Mouse (Mus musculus) hindbrain, embryonic 12.5 days (tissue): ENCODE data around the gene Akr1d1. TPM values are rescaled to one million over a fixed set of nuclear protein-coding genes. Genes with fewer than 3 reads are reported as not detected.

Source experiments
- ATAC-seq: fragments of 200-750 bp; cut with Nextera tagmentation; 2 replicates; pipeline ENCODE4 v1.8.0; 2017; ENCODE audit warnings: moderate TSS enrichment; ENCODE audit not compliant: low FRiP score
- H3K27ac ChIP-seq: fragments of 300-500 bp; sonication (generic); 2 replicates; pipeline ENCODE4 v1.5.1; 2016; ENCODE audit warnings: mild to moderate bottlenecking
- H3K27me3 ChIP-seq: fragments of 300-500 bp; sonication (generic); 2 replicates; pipeline ENCODE4 v1.6.1; 2016; ENCODE audit warnings: mild to moderate bottlenecking
- H3K36me3 ChIP-seq: fragments of 300-500 bp; sonication (generic); 2 replicates; pipeline ENCODE4 v1.6.1; 2016; ENCODE audit warnings: mild to moderate bottlenecking
- H3K4me1 ChIP-seq: fragments of 300-500 bp; sonication (generic); 2 replicates; pipeline ENCODE4 v1.6.1; 2016
- H3K4me2 ChIP-seq: fragments of 300-500 bp; sonication (generic); replicated peaks from 2 replicates; pipeline ENCODE4 v1.6.1; 2016; ENCODE audit warnings: mild to moderate bottlenecking
- H3K4me3 ChIP-seq: fragments of 300-500 bp; sonication (generic); 2 replicates; pipeline ENCODE4 v1.5.1; 2016; ENCODE audit warnings: mild to moderate bottlenecking
- H3K9ac ChIP-seq: fragments of 300-500 bp; sonication (generic); 2 replicates; pipeline ENCODE4 v1.6.1; 2016; ENCODE audit warnings: mild to moderate bottlenecking, moderate library complexity
- H3K9me3 ChIP-seq: fragments of 300-500 bp; sonication (generic); replicated peaks from 2 replicates; pipeline ENCODE4 v1.6.1; 2016; ENCODE audit warnings: mild to moderate bottlenecking
- WGBS: fragments of 180-500 bp; shearing (Covaris S2); methylation state at CpG from one replicate; pipeline ENCODE4 v1.1.7; 2016; 5-methylcytosine and 5-hydroxymethylcytosine counted together
- polyA plus RNA-seq: library from polyadenylated mRNA; unstranded; fragments of >200 nt; fragmentation: Nextera tagmentation; extraction: Ambion mirVana; gene quantifications from 2 replicates; pipeline ENCODE4 v1.2.1, GENCODE M21; 2016

The Akr1d1 gene
- polyA plus RNA-seq, 1 experiment from 2014 or later = not detected

- Histone ChIP-seq H3K9ac (no peak overlapping the region), H3K27ac (no peak overlapping the region), H3K9me3 (no peaks in the 10 kb centered on the region), H3K4me3 (no peak overlapping the region), H3K4me2 (no peak overlapping the region), H3K36me3 (no peaks in the 10 kb centered on the region), H3K4me1 (no peaks in the 10 kb centered on the region), H3K27me3 (no peaks in the 10 kb centered on the region)
- ATAC-seq = no peak
- 92% methylated on average over 3 of the region's 3 CpGs for WGBS
Observed at GRCm38 (mm10) chr6:37536831-37537230, 6.9 kb downstream of the Akr1d1 start.

GRCm38 (mm10) chr6:37537801-37538200 lies 7.8 kb downstream of the Akr1d1 start:
- Histone ChIP-seq H3K4me3 (no peak overlapping the region), H3K27me3 (no peaks in the 10 kb centered on the region), H3K4me1 (no peaks in the 10 kb centered on the region), H3K9me3 (no peaks in the 10 kb centered on the region), H3K27ac (no peak overlapping the region), H3K36me3 (no peaks in the 10 kb centered on the region), H3K4me2 (no peak overlapping the region), H3K9ac (no peak overlapping the region)
- no peak for ATAC-seq
- WGBS = 83% methylated on average over 3 of the region's 3 CpGs

GRCm38 (mm10) chr6:37538792-37539191 lies 8.8 kb downstream of the Akr1d1 start:
- no peaks in the 10 kb centered on the region for H3K27me3 ChIP-seq
- ATAC-seq = no peak

GRCm38 (mm10) chr6:37539403-37539802 lies 9.4 kb downstream of the Akr1d1 start:
- 92% methylated on average over 9 of the region's 9 CpGs for WGBS
- Histone ChIP-seq H3K9me3 (no peaks in the 10 kb centered on the region), H3K4me3 (no peak overlapping the region), H3K4me2 (no peak overlapping the region), H3K4me1 (no peaks in the 10 kb centered on the region), H3K27me3 (no peaks in the 10 kb centered on the region), H3K27ac (no peak overlapping the region), H3K36me3 (no peaks in the 10 kb centered on the region), H3K9ac (no peak overlapping the region)
- ATAC-seq = no peak

More at GRCm38 (mm10) chr6:37538792-37539191, 8.8 kb downstream of the Akr1d1 start:
- H3K9ac ChIP-seq = no peak overlapping the region
- 87% methylated on average over 5 of the region's 5 CpGs for WGBS
- no peak overlapping the region for H3K27ac ChIP-seq
- no peak overlapping the region for H3K4me2 ChIP-seq
- H3K9me3 ChIP-seq = no peaks in the 10 kb centered on the region
- H3K36me3 ChIP-seq = no peaks in the 10 kb centered on the region
- H3K4me1 ChIP-seq = no peaks in the 10 kb centered on the region
- no peak overlapping the region for H3K4me3 ChIP-seq

- no peaks in the 10 kb centered on the region for H3K4me1 ChIP-seq
- H3K36me3 ChIP-seq = no peaks in the 10 kb centered on the region
- H3K4me3 ChIP-seq = no peak overlapping the region
- no peak overlapping the region for H3K9ac ChIP-seq
- ATAC-seq = no peak
- H3K9me3 ChIP-seq = no peaks in the 10 kb centered on the region
- WGBS = 69% methylated on average over 3 of the region's 3 CpGs
- no peaks in the 10 kb centered on the region for H3K27me3 ChIP-seq
- H3K4me2 ChIP-seq = no peak overlapping the region
- no peak overlapping the region for H3K27ac ChIP-seq
Observed at GRCm38 (mm10) chr6:37540113-37540512, 10.1 kb downstream of the Akr1d1 start.

- H3K4me2 ChIP-seq = no peak overlapping the region
- H3K9ac ChIP-seq = no peak overlapping the region
- H3K27me3 ChIP-seq = no peaks in the 10 kb centered on the region
- H3K4me3 ChIP-seq = no peak overlapping the region
- WGBS = 89% methylated on average over 3 of the region's 3 CpGs
- no peak overlapping the region for H3K27ac ChIP-seq
- no peaks in the 10 kb centered on the region for H3K4me1 ChIP-seq
- no peaks in the 10 kb centered on the region for H3K36me3 ChIP-seq
- no peak for ATAC-seq
- H3K9me3 ChIP-seq = no peaks in the 10 kb centered on the region
Observed at GRCm38 (mm10) chr6:37541171-37541570, 11.2 kb downstream of the Akr1d1 start.

GRCm38 (mm10) chr6:37542145-37542544 lies 12.2 kb downstream of the Akr1d1 start:
- Histone ChIP-seq H3K4me2 (no peak overlapping the region), H3K4me3 (no peak overlapping the region), H3K27me3 (no peaks in the 10 kb centered on the region), H3K36me3 (no peaks in the 10 kb centered on the region), H3K9me3 (no peaks in the 10 kb centered on the region), H3K4me1 (no peaks in the 10 kb centered on the region), H3K27ac (no peak overlapping the region), H3K9ac (no peak overlapping the region)
- no peak for ATAC-seq
- WGBS = 92% methylated on average over 3 of the region's 3 CpGs

- no peak overlapping the region for H3K4me3 ChIP-seq
- WGBS = 86% methylated on average over 2 of the region's 2 CpGs
- H3K9ac ChIP-seq = no peak overlapping the region
- no peaks in the 10 kb centered on the region for H3K27me3 ChIP-seq
- no peaks in the 10 kb centered on the region for H3K36me3 ChIP-seq
- no peak overlapping the region for H3K27ac ChIP-seq
- no peak for ATAC-seq
- H3K9me3 ChIP-seq = no peaks in the 10 kb centered on the region
- H3K4me2 ChIP-seq = no peak overlapping the region
- H3K4me1 ChIP-seq = no peaks in the 10 kb centered on the region
Observed at GRCm38 (mm10) chr6:37552760-37553159, 22.8 kb downstream of the Akr1d1 start.

- H3K4me1 ChIP-seq = no peaks in the 10 kb centered on the region
- H3K9me3 ChIP-seq = no peaks in the 10 kb centered on the region
- ATAC-seq = no peak
- H3K27ac ChIP-seq = no peak overlapping the region
- H3K4me3 ChIP-seq = no peak overlapping the region
- no peak overlapping the region for H3K9ac ChIP-seq
- H3K4me2 ChIP-seq = no peak overlapping the region
- no peaks in the 10 kb centered on the region for H3K36me3 ChIP-seq
- no peaks in the 10 kb centered on the region for H3K27me3 ChIP-seq
- WGBS = 81% methylated on average over 3 of the region's 3 CpGs
Observed at GRCm38 (mm10) chr6:37553926-37554325, 24.0 kb downstream of the Akr1d1 start.

GRCm38 (mm10) chr6:37554327-37554726 lies 24.4 kb downstream of the Akr1d1 start:
- Histone ChIP-seq H3K4me2 (no peak overlapping the region), H3K9me3 (no peaks in the 10 kb centered on the region), H3K36me3 (no peaks in the 10 kb centered on the region), H3K27ac (no peak overlapping the region), H3K27me3 (no peaks in the 10 kb centered on the region), H3K9ac (no peak overlapping the region), H3K4me1 (no peaks in the 10 kb centered on the region), H3K4me3 (no peak overlapping the region)
- 88% methylated on average over 1 of the region's 1 CpGs for WGBS
- no peak for ATAC-seq

- Histone ChIP-seq H3K9ac (no peak overlapping the region), H3K4me1 (no peaks in the 10 kb centered on the region), H3K27me3 (no peaks in the 10 kb centered on the region), H3K4me3 (no peak overlapping the region), H3K4me2 (no peak overlapping the region), H3K27ac (no peak overlapping the region), H3K36me3 (no peaks in the 10 kb centered on the region), H3K9me3 (no peaks in the 10 kb centered on the region)
- WGBS = 96% methylated on average over 3 of the region's 3 CpGs
- ATAC-seq = no peak
Observed at GRCm38 (mm10) chr6:37563861-37564260, 33.9 kb downstream of the Akr1d1 start.

GRCm38 (mm10) chr6:37567363-37567762 lies 37.4 kb downstream of the Akr1d1 start:
- H3K27me3 ChIP-seq = no peaks in the 10 kb centered on the region
- WGBS = 88% methylated on average over 1 of the region's 1 CpGs

GRCm38 (mm10) chr6:37571939-37572338 lies 42.0 kb downstream of the Akr1d1 start:
- Histone ChIP-seq H3K9ac (no peak overlapping the region), H3K9me3 (no peaks in the 10 kb centered on the region), H3K27ac (no peak overlapping the region), H3K4me2 (no peak overlapping the region), H3K4me1 (no peaks in the 10 kb centered on the region), H3K36me3 (no peaks in the 10 kb centered on the region), H3K4me3 (no peak overlapping the region), H3K27me3 (no peaks in the 10 kb centered on the region)
- 66% methylated on average over 1 of the region's 1 CpGs for WGBS
- ATAC-seq = no peak

More at GRCm38 (mm10) chr6:37567363-37567762, 37.4 kb downstream of the Akr1d1 start:
- Histone ChIP-seq H3K36me3 (no peaks in the 10 kb centered on the region), H3K9me3 (no peaks in the 10 kb centered on the region), H3K4me2 (no peak overlapping the region), H3K4me1 (no peaks in the 10 kb centered on the region), H3K9ac (no peak overlapping the region), H3K27ac (no peak overlapping the region), H3K4me3 (no peak overlapping the region)
- ATAC-seq = no peak
